Mouse (Mus musculus): Measurements from ENCODE around the gene Mst1r. TPM values are rescaled to one million over a fixed set of nuclear protein-coding genes. Genes with fewer than 3 reads are reported as not detected.

Gene Mst1r
- polyA plus RNA-seq, 1 experiment from 2014 or later, result 3.4 TPM

GRCm38 (mm10) chr9:107960928-107961327 lies 54.3 kb downstream of the Mst1r start:
- peak overlapping the region; percentile 37 for H3K4me2 ChIP-seq
- 83% methylated on average over 4 of the region's 4 CpGs for WGBS
- 0 out of 2 replicates have a peak overlapping the region, but pooled peaks have one; percentile 10 for H3K9ac ChIP-seq (replicated peaks)
- H3K9me3 ChIP-seq (replicated peaks), result no peaks in the 10 kb centered on the region
- H3K27ac ChIP-seq (replicated peaks), result peak overlapping the region; percentile 70
- no peak for ATAC-seq (ENCODE audit: low FRiP score)
- no peaks in the 10 kb centered on the region for H3K27me3 ChIP-seq (replicated peaks)
- peaks cover 17% of the 10 kb centered on the region for H3K4me1 ChIP-seq
- H3K4me3 ChIP-seq (replicated peaks), result no peak overlapping the region
- H3K36me3 ChIP-seq, result peaks cover 5% of the 10 kb centered on the region; the same call in 1 of the 2 replicates

GRCm38 (mm10) chr9:107961351-107961762 lies 54.7 kb downstream of the Mst1r start:
- Histone ChIP-seq H3K4me3 (replicated peaks) (no peak overlapping the region), H3K9me3 (replicated peaks) (no peaks in the 10 kb centered on the region), H3K27me3 (replicated peaks) (no peaks in the 10 kb centered on the region), H3K27ac (replicated peaks) (peak overlapping the region; percentile 70), H3K4me1 (peaks cover 17% of the 10 kb centered on the region), H3K4me2 (peak overlapping the region; percentile 37), H3K9ac (replicated peaks) (no peak overlapping the region), H3K36me3 (peaks cover 5% of the 10 kb centered on the region; the same call in 1 of the 2 replicates)
- ATAC-seq (ENCODE audit: low FRiP score), result peak; percentile 80; the same call in 1 of the 2 replicates
- WGBS, result 68% methylated on average over 10 of the region's 10 CpGs

GRCm38 (mm10) chr9:107961881-107962280 lies 55.2 kb downstream of the Mst1r start:
- WGBS, result 54% methylated on average over 5 of the region's 5 CpGs
- Histone ChIP-seq H3K27me3 (replicated peaks) (no peaks in the 10 kb centered on the region), H3K4me1 (peaks cover 17% of the 10 kb centered on the region), H3K9ac (replicated peaks) (no peak overlapping the region), H3K4me2 (peak overlapping the region; percentile 37), H3K9me3 (replicated peaks) (no peaks in the 10 kb centered on the region), H3K36me3 (peaks cover 5% of the 10 kb centered on the region; the same call in 1 of the 2 replicates), H3K4me3 (replicated peaks) (no peak overlapping the region), H3K27ac (replicated peaks) (peak overlapping the region; percentile 70)
- peak; percentile 60 for ATAC-seq (ENCODE audit: low FRiP score)

- no peak for ATAC-seq (ENCODE audit: low FRiP score)
- peaks cover 2% of the 10 kb centered on the region; the same call in 1 of the 2 replicates for H3K36me3 ChIP-seq
Measured at GRCm38 (mm10) chr9:107962916-107963315, 56.2 kb downstream of the Mst1r start.

GRCm38 (mm10) chr9:107963700-107964099 lies 57.0 kb downstream of the Mst1r start:
- no peak overlapping the region for H3K27ac ChIP-seq (replicated peaks)
- WGBS, result 29% methylated on average over 5 of the region's 5 CpGs

More at GRCm38 (mm10) chr9:107962916-107963315, 56.2 kb downstream of the Mst1r start:
- H3K4me2 ChIP-seq, result no peak overlapping the region
- no peak overlapping the region for H3K27ac ChIP-seq (replicated peaks)
- H3K27me3 ChIP-seq (replicated peaks), result no peaks in the 10 kb centered on the region
- peaks cover 17% of the 10 kb centered on the region for H3K4me1 ChIP-seq
- H3K4me3 ChIP-seq (replicated peaks), result no peak overlapping the region
- no peaks in the 10 kb centered on the region for H3K9me3 ChIP-seq (replicated peaks)
- H3K9ac ChIP-seq (replicated peaks), result no peak overlapping the region
- 92% methylated on average over 9 of the region's 9 CpGs for WGBS

GRCm38 (mm10) chr9:107964681-107965080 lies 58.0 kb downstream of the Mst1r start:
- ATAC-seq (ENCODE audit: low FRiP score), result no peak
- no peaks in the 10 kb centered on the region for H3K36me3 ChIP-seq
- no peak overlapping the region for H3K4me3 ChIP-seq (replicated peaks)
- H3K4me2 ChIP-seq, result no peak overlapping the region
- WGBS, result 95% methylated on average over 9 of the region's 9 CpGs
- no peak overlapping the region for H3K27ac ChIP-seq (replicated peaks)
- H3K9ac ChIP-seq (replicated peaks), result no peak overlapping the region
- no peaks in the 10 kb centered on the region for H3K9me3 ChIP-seq (replicated peaks)
- H3K4me1 ChIP-seq, result peaks cover 17% of the 10 kb centered on the region
- no peaks in the 10 kb centered on the region for H3K27me3 ChIP-seq (replicated peaks)

More at GRCm38 (mm10) chr9:107963700-107964099, 57.0 kb downstream of the Mst1r start:
- Histone ChIP-seq H3K9ac (replicated peaks) (no peak overlapping the region), H3K36me3 (peaks cover 2% of the 10 kb centered on the region; the same call in 1 of the 2 replicates), H3K4me1 (peaks cover 17% of the 10 kb centered on the region), H3K27me3 (replicated peaks) (no peaks in the 10 kb centered on the region), H3K4me2 (no peak overlapping the region), H3K4me3 (replicated peaks) (no peak overlapping the region), H3K9me3 (replicated peaks) (no peaks in the 10 kb centered on the region)
- ATAC-seq (ENCODE audit: low FRiP score), result peak; percentile 67; the same call in 1 of the 2 replicates

- Histone ChIP-seq H3K27ac (replicated peaks) (no peak overlapping the region), H3K27me3 (replicated peaks) (no peaks in the 10 kb centered on the region), H3K4me1 (peaks cover 7% of the 10 kb centered on the region), H3K4me2 (no peak overlapping the region), H3K36me3 (no peaks in the 10 kb centered on the region), H3K9ac (replicated peaks) (no peak overlapping the region), H3K9me3 (replicated peaks) (no peaks in the 10 kb centered on the region), H3K4me3 (replicated peaks) (no peak overlapping the region)
- WGBS, result 91% methylated on average over 10 of the region's 10 CpGs
- no peak for ATAC-seq (ENCODE audit: low FRiP score)
Measured at GRCm38 (mm10) chr9:107966676-107967075, 60.0 kb downstream of the Mst1r start.

- no peak overlapping the region for H3K4me3 ChIP-seq (replicated peaks)
- H3K27ac ChIP-seq (replicated peaks), result no peak overlapping the region
- WGBS, result 89% methylated on average over 6 of the region's 6 CpGs
- no peak overlapping the region for H3K4me2 ChIP-seq
- no peak overlapping the region for H3K9ac ChIP-seq (replicated peaks)
- H3K36me3 ChIP-seq, result no peaks in the 10 kb centered on the region
- no peaks in the 10 kb centered on the region for H3K4me1 ChIP-seq
- no peaks in the 10 kb centered on the region for H3K27me3 ChIP-seq (replicated peaks)
- no peaks in the 10 kb centered on the region for H3K9me3 ChIP-seq (replicated peaks)
- ATAC-seq (ENCODE audit: low FRiP score), result no peak
Measured at GRCm38 (mm10) chr9:107967437-107967836, 60.8 kb downstream of the Mst1r start.

- WGBS, result 94% methylated on average over 7 of the region's 7 CpGs
Measured at GRCm38 (mm10) chr9:107968531-107968930, 61.9 kb downstream of the Mst1r start.

More at GRCm38 (mm10) chr9:107968531-107968930, 61.9 kb downstream of the Mst1r start:
- Histone ChIP-seq H3K4me3 (replicated peaks) (no peak overlapping the region), H3K9ac (replicated peaks) (no peak overlapping the region), H3K36me3 (no peaks in the 10 kb centered on the region), H3K27ac (replicated peaks) (no peak overlapping the region), H3K9me3 (replicated peaks) (no peaks in the 10 kb centered on the region), H3K4me1 (no peaks in the 10 kb centered on the region), H3K4me2 (no peak overlapping the region), H3K27me3 (replicated peaks) (no peaks in the 10 kb centered on the region)
- ATAC-seq (ENCODE audit: low FRiP score), result no peak

Other genes with a start within 250 kb of the Mst1r start
- gene Slc38a3, start 237.3 kb upstream of the Mst1r start, polyA plus RNA-seq (2015; fragmentation: Nextera tagmentation; extraction: Ambion mirVana), result 35.1 and 35.4 TPM in 2 replicates
- gene Gnat1, start 227.2 kb upstream of the Mst1r start, polyA plus RNA-seq (2015; fragmentation: Nextera tagmentation; extraction: Ambion mirVana), result 2.5 and 2.9 TPM in 2 replicates
- gene Sema3f, start 196.4 kb upstream of the Mst1r start, polyA plus RNA-seq (2015; fragmentation: Nextera tagmentation; extraction: Ambion mirVana), result 10.2 and 12.5 TPM in 2 replicates
- 229 and 230 TPM in 2 replicates for gene Rbm5, start 135.9 kb upstream of the Mst1r start, polyA plus RNA-seq (2015; fragmentation: Nextera tagmentation; extraction: Ambion mirVana)
- gene Rbm6, start 33.6 kb upstream of the Mst1r start, polyA plus RNA-seq (2015; fragmentation: Nextera tagmentation; extraction: Ambion mirVana), result 85.4 and 86.3 TPM in 2 replicates
- gene Mon1a, start 18.7 kb upstream of the Mst1r start, polyA plus RNA-seq (2015; fragmentation: Nextera tagmentation; extraction: Ambion mirVana), result 23.0 and 23.3 TPM in 2 replicates
- gene Actl11, start 21.6 kb downstream of the Mst1r start, polyA plus RNA-seq (2015; fragmentation: Nextera tagmentation; extraction: Ambion mirVana), result not detected in 2 replicates
- 43.3 and 49.1 TPM in 2 replicates for gene Camkv, start 28.8 kb downstream of the Mst1r start, polyA plus RNA-seq (2015; fragmentation: Nextera tagmentation; extraction: Ambion mirVana)
- 6.1 and 10.2 TPM in 2 replicates for gene Traip, start 43.3 kb downstream of the Mst1r start, polyA plus RNA-seq (2015; fragmentation: Nextera tagmentation; extraction: Ambion mirVana)
- gene Uba7, start 68.6 kb downstream of the Mst1r start, polyA plus RNA-seq (2015; fragmentation: Nextera tagmentation; extraction: Ambion mirVana), result 5.6 and 23.0 TPM in 2 replicates
- gene Gm20661, start 76.2 kb downstream of the Mst1r start, polyA plus RNA-seq (2015; fragmentation: Nextera tagmentation; extraction: Ambion mirVana), result 1.2 and 3.1 TPM in 2 replicates
- 21.0 and 30.4 TPM in 2 replicates for gene Inka1, start 79.0 kb downstream of the Mst1r start, polyA plus RNA-seq (2015; fragmentation: Nextera tagmentation; extraction: Ambion mirVana)
- 1.5 and 3.5 TPM in 2 replicates for gene Cdhr4, start 85.6 kb downstream of the Mst1r start, polyA plus RNA-seq (2015; fragmentation: Nextera tagmentation; extraction: Ambion mirVana)
- 0.59 and 1.1 TPM in 2 replicates for gene Gm20662, start 89.5 kb downstream of the Mst1r start, polyA plus RNA-seq (2015; fragmentation: Nextera tagmentation; extraction: Ambion mirVana)
- 88.6 and 99.1 TPM in 2 replicates for gene Ip6k1, start 95.6 kb downstream of the Mst1r start, polyA plus RNA-seq (2015; fragmentation: Nextera tagmentation; extraction: Ambion mirVana)
- 22.0 and 28.9 TPM in 2 replicates for gene Gmppb, start 142.4 kb downstream of the Mst1r start, polyA plus RNA-seq (2015; fragmentation: Nextera tagmentation; extraction: Ambion mirVana)
- 2.2 and 2.8 TPM in 2 replicates for gene Amigo3, start 146.3 kb downstream of the Mst1r start, polyA plus RNA-seq (2015; fragmentation: Nextera tagmentation; extraction: Ambion mirVana)
- 0.50 TPM in 1 of 2 replicates, not detected in the other for gene Mst1, start 173.6 kb downstream of the Mst1r start, polyA plus RNA-seq (2015; fragmentation: Nextera tagmentation; extraction: Ambion mirVana)
- gene Rnf123, start 176.5 kb downstream of the Mst1r start, polyA plus RNA-seq (2015; fragmentation: Nextera tagmentation; extraction: Ambion mirVana), result 44.3 and 51.6 TPM in 2 replicates
- gene Apeh, start 187.7 kb downstream of the Mst1r start, polyA plus RNA-seq (2015; fragmentation: Nextera tagmentation; extraction: Ambion mirVana), result 52.3 and 53.5 TPM in 2 replicates

All from neural tube, embryonic 15.5 days (tissue).